Mouse (Mus musculus) forebrain, embryonic 16.5 days (tissue): ENCODE results near the gene Aig1. TPM values are rescaled to one million over a fixed set of nuclear protein-coding genes. Genes with fewer than 3 reads are reported as not detected.

Experiments used
- ATAC-seq: fragments of 200-750 bp; cut with Nextera tagmentation; 2 replicates; pipeline ENCODE4 v1.8.0; 2017; ENCODE audit warnings: mild to moderate bottlenecking, moderate library complexity
- H3K27ac ChIP-seq: fragments of 300-500 bp; sonication (generic); 2 replicates; pipeline ENCODE4 v1.5.1; 2014; ENCODE audit warnings: low read length, control low read depth
- H3K27me3 ChIP-seq: fragments of 300-500 bp; sonication (generic); replicated peaks from 2 replicates; pipeline ENCODE4 v1.6.1; 2014; ENCODE audit warnings: low read length; ENCODE audit not compliant: control insufficient read depth, insufficient read depth
- H3K36me3 ChIP-seq: fragments of 300-500 bp; sonication (generic); 2 replicates; pipeline ENCODE4 v1.6.1; 2014; ENCODE audit not compliant: control insufficient read depth, insufficient read depth
- H3K4me1 ChIP-seq: fragments of 300-500 bp; sonication (generic); replicated peaks from 2 replicates; pipeline ENCODE4 v1.6.1; 2014; ENCODE audit warnings: low read length; ENCODE audit not compliant: control insufficient read depth, insufficient read depth
- H3K4me2 ChIP-seq: fragments of 300-500 bp; sonication (generic); 2 replicates; pipeline ENCODE4 v1.6.1; 2014; ENCODE audit warnings: mild to moderate bottlenecking, low read length, control low read depth
- H3K4me3 ChIP-seq: fragments of 300-500 bp; sonication (generic); replicated peaks from 2 replicates; pipeline ENCODE4 v1.5.1; 2014; ENCODE audit warnings: mild to moderate bottlenecking, low read length, control low read depth
- H3K9ac ChIP-seq: fragments of 300-500 bp; sonication (generic); replicated peaks from 2 replicates; pipeline ENCODE4 v1.6.1; 2014; ENCODE audit warnings: low read depth, low read length, control low read depth
- H3K9me3 ChIP-seq: fragments of 300-500 bp; sonication (generic); 2 replicates; pipeline ENCODE4 v1.6.1; 2016; ENCODE audit warnings: low read length; ENCODE audit not compliant: control insufficient read depth
- WGBS: fragments of 180-500 bp; shearing (Covaris S2); extraction: QIAGEN DNeasy Blood & Tissue Kit; methylation state at CpG from one replicate; pipeline ENCODE4 v1.1.7; 2014; 5-methylcytosine and 5-hydroxymethylcytosine counted together
- polyA plus RNA-seq: library from polyadenylated mRNA; unstranded; fragments of >200 nt; fragmentation: Nextera tagmentation; extraction: Ambion mirVana; gene quantifications from 2 replicates; pipeline ENCODE4 v1.2.1, GENCODE M21; 2015

The Aig1 gene
- polyA plus RNA-seq, 1 experiment from 2014 or later: 78.0 TPM

GRCm38 (mm10) chr10:13705771-13706170 lies 163.0 kb downstream of the Aig1 start:
- WGBS: 70% methylated on average over 4 of the region's 4 CpGs
- Histone ChIP-seq H3K27ac (no peak overlapping the region), H3K4me1 (no peaks in the 10 kb centered on the region), H3K27me3 (no peaks in the 10 kb centered on the region), H3K9ac (no peak overlapping the region), H3K9me3 (no peaks in the 10 kb centered on the region), H3K36me3 (no peaks in the 10 kb centered on the region), H3K4me2 (no peak overlapping the region), H3K4me3 (no peak overlapping the region)
- no peak for ATAC-seq

DNA sequence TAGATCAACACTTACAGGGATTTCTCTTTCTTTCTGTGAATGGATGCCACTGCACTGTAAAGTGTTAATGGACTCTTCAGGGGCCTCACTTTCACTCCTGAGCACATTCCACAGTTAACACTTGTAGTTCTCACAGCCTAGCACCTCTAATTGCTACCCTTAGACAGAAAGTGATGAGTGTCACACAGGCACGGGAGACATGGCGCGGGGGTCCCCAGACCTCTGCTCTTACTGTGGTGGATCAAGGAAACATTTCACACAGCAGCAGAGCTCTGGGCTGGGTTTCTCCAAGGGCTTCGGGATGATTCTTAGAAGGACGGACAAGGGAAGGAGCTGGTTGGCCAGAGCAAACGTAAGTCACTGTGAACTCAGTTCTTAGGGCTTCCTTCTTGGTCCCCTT lies 166.1 kb downstream of the Aig1 start:
- no peak overlapping the region for H3K9ac ChIP-seq
- no peaks in the 10 kb centered on the region for H3K27me3 ChIP-seq
- no peak overlapping the region for H3K4me3 ChIP-seq
- H3K4me1 ChIP-seq: no peaks in the 10 kb centered on the region
- no peak overlapping the region for H3K4me2 ChIP-seq
- no peak overlapping the region for H3K27ac ChIP-seq
- H3K9me3 ChIP-seq: no peaks in the 10 kb centered on the region
- no peak for ATAC-seq
- WGBS: 67% methylated on average over 6 of the region's 6 CpGs
- no peaks in the 10 kb centered on the region for H3K36me3 ChIP-seq

DNA sequence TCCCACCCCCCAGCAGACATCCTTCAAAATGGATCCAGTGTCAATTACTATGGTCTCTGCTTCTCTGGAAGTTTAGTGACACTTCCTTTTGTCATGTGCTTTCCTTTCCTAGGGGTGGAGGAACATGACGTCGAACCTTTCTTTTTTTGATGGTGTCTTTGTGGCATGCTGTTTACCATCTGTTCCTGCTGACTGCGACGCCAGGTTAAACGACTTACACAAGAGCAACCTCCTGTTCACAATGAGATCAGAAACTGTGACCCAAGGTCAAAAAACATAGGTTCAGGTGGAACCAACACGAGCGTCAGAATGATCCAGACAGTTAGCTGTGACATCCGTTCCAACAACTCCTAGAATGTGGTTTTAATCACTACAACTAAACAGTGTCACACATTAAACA lies 166.7 kb downstream of the Aig1 start:
- WGBS: 66% methylated on average over 8 of the region's 8 CpGs
- Histone ChIP-seq H3K4me3 (no peak overlapping the region), H3K27me3 (no peaks in the 10 kb centered on the region), H3K27ac (no peak overlapping the region), H3K4me2 (no peak overlapping the region), H3K9ac (no peak overlapping the region), H3K36me3 (no peaks in the 10 kb centered on the region), H3K4me1 (no peaks in the 10 kb centered on the region), H3K9me3 (no peaks in the 10 kb centered on the region)
- no peak for ATAC-seq

DNA sequence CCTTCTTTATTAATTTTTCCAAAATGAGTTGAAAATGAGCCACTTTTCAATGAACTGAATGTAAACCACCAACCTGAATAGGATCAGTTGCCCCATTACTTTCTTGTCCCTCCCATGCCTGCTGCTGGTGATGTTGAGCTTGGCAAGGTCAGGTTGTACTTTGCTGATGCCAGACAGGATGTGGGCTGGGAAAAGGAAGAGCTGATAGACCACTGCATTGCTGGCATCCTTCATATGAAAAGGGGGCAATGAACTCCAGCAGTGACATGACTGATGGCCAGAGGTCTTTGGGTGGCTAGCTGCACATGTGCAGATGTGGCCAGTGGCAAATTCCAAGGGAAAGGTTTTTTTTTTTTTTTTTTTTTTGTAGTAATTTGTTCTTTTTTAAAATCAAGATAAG lies 172.5 kb downstream of the Aig1 start:
- H3K9me3 ChIP-seq: no peaks in the 10 kb centered on the region
- no peak overlapping the region for H3K9ac ChIP-seq
- no peaks in the 10 kb centered on the region for H3K4me1 ChIP-seq
- no peak overlapping the region for H3K4me3 ChIP-seq
- H3K36me3 ChIP-seq: no peaks in the 10 kb centered on the region
- ATAC-seq: no peak
- no peaks in the 10 kb centered on the region for H3K27me3 ChIP-seq
- H3K4me2 ChIP-seq: no peak overlapping the region
- no peak overlapping the region for H3K27ac ChIP-seq

DNA sequence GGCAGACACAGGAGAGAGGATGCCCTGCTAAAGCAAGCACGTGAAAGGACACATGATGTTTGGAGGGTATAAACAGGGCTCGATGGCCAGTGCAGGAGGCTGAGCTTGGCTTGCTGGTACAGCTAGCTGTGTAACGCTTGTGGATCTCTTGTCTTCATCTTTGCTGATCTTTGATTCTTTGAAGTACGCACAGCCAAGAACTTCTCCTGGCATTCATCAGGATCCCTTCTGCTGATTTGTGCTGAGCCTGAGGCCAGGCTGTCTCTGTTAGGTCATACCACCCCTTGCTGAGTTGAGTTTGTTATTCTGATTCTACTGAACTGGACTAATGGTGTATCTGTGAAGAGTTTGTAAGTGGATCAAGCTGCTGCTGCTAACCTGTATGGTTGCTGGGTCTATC lies 175.5 kb downstream of the Aig1 start:
- WGBS: 90% methylated on average over 4 of the region's 4 CpGs
- H3K27me3 ChIP-seq: no peaks in the 10 kb centered on the region
- ATAC-seq: no peak
- 0 out of 2 replicates have a peak, but pooled peaks cover 2% of the 10 kb centered on the region for H3K4me1 ChIP-seq
- H3K27ac ChIP-seq: no peak overlapping the region
- no peak overlapping the region for H3K4me2 ChIP-seq
- H3K4me3 ChIP-seq: no peak overlapping the region
- no peaks in the 10 kb centered on the region for H3K36me3 ChIP-seq
- H3K9ac ChIP-seq: no peak overlapping the region
- no peaks in the 10 kb centered on the region for H3K9me3 ChIP-seq

DNA sequence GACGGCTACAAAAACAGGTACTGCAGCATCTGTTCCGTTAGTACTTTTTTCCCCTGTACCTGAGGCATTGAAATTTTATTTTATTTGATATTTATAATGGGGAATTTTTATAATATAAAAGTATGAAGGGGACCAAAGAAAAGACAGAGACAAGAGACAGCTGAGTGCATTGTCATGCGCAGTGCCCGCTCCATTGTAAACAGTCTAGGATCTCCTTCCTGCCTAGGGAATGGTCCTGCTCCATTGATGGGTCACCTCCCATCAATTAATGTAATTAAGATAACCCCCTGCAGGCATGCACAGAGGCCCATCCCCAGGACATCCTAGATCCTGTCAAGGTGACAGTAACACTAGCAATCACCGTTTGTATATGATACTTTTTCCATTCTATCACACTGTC lies 178.0 kb downstream of the Aig1 start:
- WGBS: 90% methylated on average over 5 of the region's 5 CpGs
- H3K4me3 ChIP-seq: no peak overlapping the region
- ATAC-seq: no peak

DNA sequence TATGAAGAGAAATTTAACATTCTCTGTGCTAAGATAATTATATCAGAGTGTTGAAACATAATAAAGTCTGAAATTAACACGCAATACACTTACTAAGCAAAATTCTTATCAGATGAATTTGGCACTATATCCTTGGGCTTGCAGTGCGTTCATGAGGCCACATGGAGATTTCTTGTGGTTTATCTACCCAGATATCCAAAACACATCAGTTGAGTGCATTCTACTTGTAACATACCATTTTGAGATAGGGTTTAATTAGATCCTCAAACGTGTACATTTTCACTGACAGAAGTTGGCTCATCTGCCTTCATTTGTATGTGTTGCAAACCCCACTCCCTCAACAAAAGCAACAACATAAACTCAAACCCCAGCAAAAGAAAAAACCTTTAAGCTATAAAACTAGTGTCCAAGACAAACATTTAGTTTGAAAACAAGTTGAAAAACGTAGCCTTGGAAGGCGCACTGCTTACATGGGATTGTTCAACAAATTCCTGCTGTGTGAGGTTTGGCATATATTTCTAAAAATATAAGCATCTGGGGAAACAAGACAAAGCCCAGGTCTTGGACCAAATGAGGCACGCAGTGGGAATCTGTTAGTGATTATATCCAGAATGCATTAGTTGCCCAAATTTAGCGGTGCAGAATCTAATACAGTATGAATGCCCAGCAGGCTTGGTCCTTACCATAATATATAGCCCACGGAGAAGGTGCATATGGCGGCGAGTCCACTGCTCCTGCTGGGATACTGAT lies 178.8 kb downstream of the Aig1 start:
- WGBS: 90% methylated on average over 10 of the region's 10 CpGs
- Histone ChIP-seq H3K4me1 (0 out of 2 replicates have a peak, but pooled peaks cover 2% of the 10 kb centered on the region), H3K9ac (no peak overlapping the region), H3K4me2 (no peak overlapping the region), H3K4me3 (no peak overlapping the region), H3K27me3 (no peaks in the 10 kb centered on the region), H3K9me3 (no peaks in the 10 kb centered on the region), H3K36me3 (no peaks in the 10 kb centered on the region), H3K27ac (no peak overlapping the region)
- ATAC-seq: no peak

More for the DNA sequence above, 178.0 kb downstream of the Aig1 start:
- Histone ChIP-seq H3K4me2 (no peak overlapping the region), H3K27ac (no peak overlapping the region), H3K9ac (no peak overlapping the region), H3K27me3 (no peaks in the 10 kb centered on the region), H3K36me3 (no peaks in the 10 kb centered on the region), H3K9me3 (no peaks in the 10 kb centered on the region), H3K4me1 (0 out of 2 replicates have a peak, but pooled peaks cover 2% of the 10 kb centered on the region)

DNA sequence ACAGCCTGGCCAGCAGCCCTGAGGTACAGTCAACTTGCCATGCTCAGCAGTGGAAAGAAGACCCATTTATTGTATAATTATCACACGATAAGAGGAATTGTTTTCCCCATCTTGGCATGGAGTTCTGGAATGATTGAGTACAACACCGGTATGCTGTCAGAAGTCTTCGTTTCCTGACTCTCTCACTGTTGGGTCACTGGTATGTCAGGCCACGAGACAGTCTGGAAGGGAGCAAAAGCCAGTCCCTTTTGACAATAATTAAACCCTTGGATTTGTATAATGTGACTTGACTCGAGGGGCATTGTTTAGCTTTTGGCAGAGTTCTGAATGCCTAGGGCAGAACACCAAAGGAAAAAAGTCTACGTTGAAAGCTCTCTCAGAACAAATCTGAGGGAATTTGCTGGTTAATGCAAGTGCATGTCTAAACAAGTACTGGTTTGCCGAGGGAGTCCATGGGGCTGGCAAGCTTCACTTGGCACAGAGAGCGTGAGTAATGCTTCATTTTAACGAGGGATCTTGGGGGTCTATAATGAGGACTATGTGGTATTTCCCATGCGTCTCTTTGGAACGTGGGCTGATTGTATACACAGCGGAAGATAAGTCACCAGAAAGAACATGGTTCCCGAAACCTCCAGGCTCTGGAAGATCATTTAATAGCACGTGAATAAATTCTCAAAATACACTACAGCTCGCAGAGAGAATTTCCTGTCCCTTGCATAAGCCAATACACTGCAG lies 180.2 kb downstream of the Aig1 start:
- ATAC-seq: peak; percentile 72
- Histone ChIP-seq H3K4me3 (no peak overlapping the region), H3K36me3 (no peaks in the 10 kb centered on the region), H3K9ac (no peak overlapping the region), H3K27me3 (no peaks in the 10 kb centered on the region), H3K9me3 (no peaks in the 10 kb centered on the region), H3K4me1 (0 out of 2 replicates have a peak, but pooled peaks cover 2% of the 10 kb centered on the region), H3K4me2 (no peak overlapping the region), H3K27ac (no peak overlapping the region)
- 28% methylated on average over 15 of the region's 15 CpGs for WGBS

GRCm38 (mm10) chr10:13687182-13687810 lies 181.5 kb downstream of the Aig1 start:
- Histone ChIP-seq H3K27ac (no peak overlapping the region), H3K27me3 (no peaks in the 10 kb centered on the region), H3K4me2 (no peak overlapping the region), H3K4me3 (no peak overlapping the region), H3K4me1 (0 out of 2 replicates have a peak, but pooled peaks cover 2% of the 10 kb centered on the region), H3K9ac (no peak overlapping the region), H3K36me3 (no peaks in the 10 kb centered on the region), H3K9me3 (no peaks in the 10 kb centered on the region)
- WGBS: 89% methylated on average over 8 of the region's 8 CpGs
- no peak for ATAC-seq
